Mouse (Mus musculus): Measurements from ENCODE around the gene Gm37419. TPM values are rescaled to one million over a fixed set of nuclear protein-coding genes. Genes with fewer than 3 reads are reported as not detected.

The Gm37419 gene
- polyA plus RNA-seq, 1 experiment from 2014 or later: not detected

GRCm38 (mm10) chr16:24016273-24016672, 28.0 kb downstream of the Gm37419 start:
- H3K27ac ChIP-seq: no peak overlapping the region
- WGBS: 56% methylated on average over 6 of the region's 6 CpGs
- no peaks in the 10 kb centered on the region for H3K4me1 ChIP-seq
- no peak overlapping the region for H3K4me2 ChIP-seq
- no peaks in the 10 kb centered on the region for H3K36me3 ChIP-seq (replicated peaks)
- H3K27me3 ChIP-seq: no peaks in the 10 kb centered on the region
- H3K9me3 ChIP-seq: no peaks in the 10 kb centered on the region
- no peak overlapping the region for H3K9ac ChIP-seq
- no peak for ATAC-seq (ENCODE audit: low FRiP score)
- no peak overlapping the region for H3K4me3 ChIP-seq (replicated peaks)

- H3K9ac ChIP-seq: no peak overlapping the region
- H3K27ac ChIP-seq: no peak overlapping the region
- no peak overlapping the region for H3K4me2 ChIP-seq
- 83% methylated on average over 5 of the region's 5 CpGs for WGBS
- no peaks in the 10 kb centered on the region for H3K9me3 ChIP-seq
- no peaks in the 10 kb centered on the region for H3K27me3 ChIP-seq
- no peak for ATAC-seq (ENCODE audit: low FRiP score)
- H3K4me3 ChIP-seq (replicated peaks): no peak overlapping the region
- H3K36me3 ChIP-seq (replicated peaks): no peaks in the 10 kb centered on the region
- H3K4me1 ChIP-seq: no peaks in the 10 kb centered on the region
These were observed 28.5 kb downstream of the Gm37419 start for GRCm38 (mm10) chr16:24016742-24017141.

- no peak for ATAC-seq (ENCODE audit: low FRiP score)
- H3K27ac ChIP-seq: no peak overlapping the region
- no peaks in the 10 kb centered on the region for H3K27me3 ChIP-seq
- no peak overlapping the region for H3K9ac ChIP-seq
- WGBS: 88% methylated on average over 1 of the region's 1 CpGs
- no peaks in the 10 kb centered on the region for H3K9me3 ChIP-seq
- H3K4me3 ChIP-seq (replicated peaks): no peak overlapping the region
- no peaks in the 10 kb centered on the region; the same call in 1 of the 2 replicates for H3K4me1 ChIP-seq
- H3K4me2 ChIP-seq: no peak overlapping the region
- H3K36me3 ChIP-seq (replicated peaks): no peaks in the 10 kb centered on the region
These were observed 33.4 kb downstream of the Gm37419 start for GRCm38 (mm10) chr16:24021722-24022121.

GRCm38 (mm10) chr16:24022605-24023004, 34.3 kb downstream of the Gm37419 start:
- Histone ChIP-seq H3K9me3 (no peaks in the 10 kb centered on the region), H3K27me3 (no peaks in the 10 kb centered on the region), H3K4me1 (no peaks in the 10 kb centered on the region; the same call in 1 of the 2 replicates), H3K9ac (no peak overlapping the region), H3K27ac (no peak overlapping the region), H3K36me3 (replicated peaks) (no peaks in the 10 kb centered on the region), H3K4me3 (replicated peaks) (no peak overlapping the region), H3K4me2 (no peak overlapping the region)
- no peak for ATAC-seq (ENCODE audit: low FRiP score)
- WGBS: 87% methylated on average over 4 of the region's 4 CpGs

GRCm38 (mm10) chr16:24025442-24025841, 37.2 kb downstream of the Gm37419 start:
- H3K4me3 ChIP-seq (replicated peaks): no peak overlapping the region
- H3K4me1 ChIP-seq: no peaks in the 10 kb centered on the region; the same call in 1 of the 2 replicates
- H3K9ac ChIP-seq: no peak overlapping the region
- no peaks in the 10 kb centered on the region for H3K27me3 ChIP-seq
- no peaks in the 10 kb centered on the region for H3K36me3 ChIP-seq (replicated peaks)
- 79% methylated on average over 7 of the region's 7 CpGs for WGBS
- no peak for ATAC-seq (ENCODE audit: low FRiP score)
- H3K4me2 ChIP-seq: no peak overlapping the region
- H3K9me3 ChIP-seq: no peaks in the 10 kb centered on the region
- H3K27ac ChIP-seq: no peak overlapping the region

DNA sequence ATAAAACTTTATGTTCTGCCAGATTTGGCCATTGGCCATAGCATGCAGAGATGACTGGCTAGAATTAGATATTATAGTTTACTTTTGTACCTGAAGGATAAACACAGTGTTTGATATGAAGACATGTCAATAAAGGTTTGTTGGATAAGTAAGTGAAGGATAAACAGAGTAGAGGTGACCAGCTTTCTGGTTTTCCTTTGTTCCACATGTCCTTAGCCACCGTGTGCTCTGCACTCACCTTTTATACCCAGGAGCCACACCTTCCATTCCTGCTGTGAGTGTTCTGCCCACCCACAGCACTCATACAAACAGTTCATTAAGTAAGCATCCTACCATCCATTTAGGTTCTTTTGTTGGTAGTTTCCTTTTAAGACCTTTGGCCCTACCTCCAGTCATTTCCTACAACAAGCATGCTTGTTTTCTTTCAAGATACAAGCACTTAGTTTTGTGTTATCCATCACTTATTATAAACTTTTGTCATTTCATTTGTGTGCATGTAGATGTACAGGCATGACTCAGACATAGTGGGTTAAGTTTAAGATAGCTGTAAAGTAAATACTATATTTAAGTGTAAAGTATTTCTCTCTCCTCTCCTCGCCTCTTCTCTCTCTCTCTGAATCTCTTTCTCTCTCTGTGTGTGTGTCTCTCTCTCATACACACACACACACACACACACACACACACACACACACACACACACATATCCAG, 41.8 kb downstream of the Gm37419 start:
- WGBS: 56% methylated on average over 2 of the region's 2 CpGs
- Histone ChIP-seq H3K4me1 (no peaks in the 10 kb centered on the region; the same call in 1 of the 2 replicates), H3K36me3 (replicated peaks) (no peaks in the 10 kb centered on the region), H3K27ac (no peak overlapping the region), H3K9me3 (no peaks in the 10 kb centered on the region), H3K4me2 (no peak overlapping the region), H3K27me3 (no peaks in the 10 kb centered on the region), H3K9ac (no peak overlapping the region), H3K4me3 (replicated peaks) (no peak overlapping the region)
- ATAC-seq (ENCODE audit: low FRiP score): no peak

DNA sequence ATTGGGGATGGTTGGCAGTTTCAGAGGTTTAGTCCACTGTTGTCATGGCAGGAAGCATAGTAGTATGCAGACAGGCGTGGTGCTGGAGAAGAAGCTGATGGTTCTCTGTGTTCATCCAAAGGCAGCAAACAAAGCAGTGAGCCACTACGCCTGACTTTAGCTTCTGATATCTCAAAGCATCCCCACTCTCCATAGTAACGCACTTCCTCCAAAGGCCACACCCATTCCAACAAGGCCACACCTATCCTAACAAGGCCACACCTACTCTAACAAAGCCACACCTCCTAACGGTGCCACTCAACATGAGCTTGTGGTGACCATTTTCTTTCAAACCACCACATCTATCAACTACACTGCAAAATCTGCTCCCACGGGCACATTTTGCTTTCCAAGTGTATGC, 45.0 kb downstream of the Gm37419 start:
- Histone ChIP-seq H3K4me2 (no peak overlapping the region), H3K4me1 (no peaks in the 10 kb centered on the region), H3K9me3 (no peaks in the 10 kb centered on the region), H3K9ac (no peak overlapping the region), H3K36me3 (replicated peaks) (no peaks in the 10 kb centered on the region), H3K27ac (no peak overlapping the region), H3K27me3 (no peaks in the 10 kb centered on the region), H3K4me3 (replicated peaks) (no peak overlapping the region)
- no peak for ATAC-seq (ENCODE audit: low FRiP score)
- 91% methylated on average over 5 of the region's 5 CpGs for WGBS

GRCm38 (mm10) chr16:24034450-24034849, 46.2 kb downstream of the Gm37419 start:
- Histone ChIP-seq H3K27ac (no peak overlapping the region), H3K27me3 (no peaks in the 10 kb centered on the region), H3K9ac (no peak overlapping the region), H3K4me2 (no peak overlapping the region), H3K36me3 (replicated peaks) (no peaks in the 10 kb centered on the region), H3K4me1 (no peaks in the 10 kb centered on the region), H3K4me3 (replicated peaks) (no peak overlapping the region), H3K9me3 (no peaks in the 10 kb centered on the region)
- WGBS: 68% methylated on average over 2 of the region's 2 CpGs
- ATAC-seq (ENCODE audit: low FRiP score): no peak

- H3K4me3 ChIP-seq (replicated peaks): no peak overlapping the region
- H3K4me1 ChIP-seq: no peaks in the 10 kb centered on the region
- no peaks in the 10 kb centered on the region for H3K36me3 ChIP-seq (replicated peaks)
- no peak overlapping the region for H3K4me2 ChIP-seq
- H3K27me3 ChIP-seq: no peaks in the 10 kb centered on the region
- no peaks in the 10 kb centered on the region for H3K9me3 ChIP-seq
- ATAC-seq (ENCODE audit: low FRiP score): no peak
- no peak overlapping the region for H3K9ac ChIP-seq
- H3K27ac ChIP-seq: no peak overlapping the region
These were observed 47.5 kb downstream of the Gm37419 start for GRCm38 (mm10) chr16:24035767-24036166.

DNA sequence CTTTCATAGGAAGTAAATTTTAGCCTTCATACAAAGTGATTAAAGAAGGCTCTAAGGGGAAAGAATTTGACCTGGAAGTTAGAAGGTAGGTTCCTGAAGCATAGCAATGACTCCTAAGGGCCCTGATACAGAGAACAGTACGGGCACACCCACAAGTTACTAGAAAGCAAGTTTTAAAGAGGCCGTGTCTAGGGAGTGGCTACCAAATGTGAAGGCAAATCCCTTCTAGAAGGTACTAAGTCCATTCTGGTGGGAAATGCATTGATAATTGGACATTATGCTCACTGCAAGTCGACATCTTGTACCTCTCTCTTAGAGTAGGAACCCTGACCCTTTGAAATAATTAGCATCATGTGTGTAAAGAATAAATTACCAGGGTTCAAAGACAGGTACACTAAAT, 48.1 kb downstream of the Gm37419 start:
- no peak for ATAC-seq (ENCODE audit: low FRiP score)
- WGBS: 88% methylated on average over 3 of the region's 3 CpGs
- H3K27me3 ChIP-seq: no peaks in the 10 kb centered on the region
- no peak overlapping the region for H3K9ac ChIP-seq
- no peak overlapping the region for H3K4me2 ChIP-seq
- H3K4me1 ChIP-seq: no peaks in the 10 kb centered on the region
- no peaks in the 10 kb centered on the region for H3K36me3 ChIP-seq (replicated peaks)
- no peak overlapping the region for H3K27ac ChIP-seq
- H3K4me3 ChIP-seq (replicated peaks): no peak overlapping the region
- no peaks in the 10 kb centered on the region for H3K9me3 ChIP-seq

Other genes with a start within 250 kb of the Gm37419 start
- gene Sst, start 97.5 kb upstream of the Gm37419 start, polyA plus RNA-seq (2016; fragmentation: Nextera tagmentation; extraction: Ambion mirVana): 43.4 and 45.5 TPM in 2 replicates
- gene Rtp2, start 56.1 kb upstream of the Gm37419 start, polyA plus RNA-seq (2016; fragmentation: Nextera tagmentation; extraction: Ambion mirVana): 0.29 and 0.83 TPM in 2 replicates
- gene Bcl6, start 370 bp downstream of the Gm37419 start, polyA plus RNA-seq (2016; fragmentation: Nextera tagmentation; extraction: Ambion mirVana): 0.40 and 0.42 TPM in 2 replicates

Data from forebrain, embryonic 12.5 days (tissue).